Mouse (Mus musculus): ENCODE results near the gene Bcar3. TPM values are rescaled to one million over a fixed set of nuclear protein-coding genes. Genes with fewer than 3 reads are reported as not detected.

Gene Bcar3
- 1 to 10 TPM; 1.0 to 1.9 TPM for polyA plus RNA-seq (2017; shearing (Covaris generic))

GRCm38 (mm10) chr3:122293954-122294850 is at the start of gene Bcar3:
TSS of gene Bcar3 (plus strand) at chr3:122294136.

GRCm38 (mm10) chr3:122245215-122245877 is 48.6 kb upstream of the Bcar3 start, which contains the start of gene Gclm:
TSS of gene Gclm (plus strand) at chr3:122245557.

GRCm38 (mm10) chr3:122274241-122275024 is 19.5 kb upstream of the Bcar3 start, which contains the start of gene Dnttip2:
TSS of gene Dnttip2 (plus strand) at chr3:122274388.

Other genes with a start within 250 kb of the Bcar3 start
- gene Abca4, start 249.7 kb upstream of the Bcar3 start, polyA plus RNA-seq (2017; shearing (Covaris generic)), result 1 to 10 TPM in 1 of 2 experiments, under 1 TPM in 1; 0.16 to 1.3 TPM
- 100 to 1,000 TPM in 1 of 2 experiments, 10 to 100 TPM in 1; 64.4 to 108 TPM for gene Gclm, start 48.6 kb upstream of the Bcar3 start, polyA plus RNA-seq (2017; shearing (Covaris generic))
- 10 to 100 TPM; 92.3 to 92.9 TPM for gene Dnttip2, start 19.7 kb upstream of the Bcar3 start, polyA plus RNA-seq (2017; shearing (Covaris generic))